Mouse (Mus musculus) cortical plate, adult 2 months (tissue): ENCODE data around the gene Itga9. TPM values are rescaled to one million over a fixed set of nuclear protein-coding genes. Genes with fewer than 3 reads are reported as not detected.

ENCODE experiments used
- H3K27ac ChIP-seq: fragments of 200-500 bp; 2 replicates; pipeline ENCODE4 v1.5.1; 2012; ENCODE audit warnings: low read length, control low read depth, inconsistent platforms; ENCODE audit not compliant: insufficient read depth
- H3K4me1 ChIP-seq: fragments of 200-500 bp; 2 replicates; pipeline ENCODE4 v1.6.1; 2011; ENCODE audit warnings: low read length; ENCODE audit not compliant: control insufficient read depth, insufficient read depth
- H3K4me3 ChIP-seq: fragments of 200-500 bp; 2 replicates; pipeline ENCODE4 v1.5.1; 2011; ENCODE audit warnings: mild to moderate bottlenecking, low read length, control low read depth; ENCODE audit not compliant: insufficient read depth
- CTCF ChIP-seq: fragments of 200-500 bp; IDR thresholded peaks from 2 replicates; pipeline ENCODE4 v1.5.1; 2011; ENCODE audit warnings: mild to moderate bottlenecking, control low read depth, low read length; ENCODE audit not compliant: insufficient read depth; ENCODE audit errors: extremely low read depth
- POLR2A ChIP-seq: fragments of 200-500 bp; IDR thresholded peaks from 2 replicates; pipeline ENCODE4 v1.6.1; 2011; ENCODE audit warnings: mild to moderate bottlenecking, low read length, control low read depth; ENCODE audit not compliant: insufficient read depth; ENCODE audit errors: extremely low read depth
- polyA plus RNA-seq: library from polyadenylated mRNA; depleted of rRNA; stranded (reverse); fragments of >200 nt; gene quantifications from 2 replicates; pipeline ENCODE4 v1.2.3, GENCODE M21; 2012; rRNA removed

Gene Itga9
- polyA plus RNA-seq, 1 experiment, result 2.5 TPM

GRCm38 (mm10) chr9:118939831-118940230 lies 333.3 kb downstream of the Itga9 start:
- TF ChIP-seq POLR2A (no peak), CTCF (no peak)
- H3K4me1 ChIP-seq, result peaks cover 19% of the 10 kb centered on the region
- H3K27ac ChIP-seq, result no peak overlapping the region
- no peak overlapping the region for H3K4me3 ChIP-seq

GRCm38 (mm10) chr9:118940591-118941207 lies 334.2 kb downstream of the Itga9 start:
- no peak for TF ChIP-seq CTCF
- no peak for TF ChIP-seq POLR2A
- Histone ChIP-seq H3K27ac (no peak overlapping the region; the same call in 1 of the 2 replicates), H3K4me3 (no peak overlapping the region), H3K4me1 (peaks cover 18% of the 10 kb centered on the region)

DNA sequence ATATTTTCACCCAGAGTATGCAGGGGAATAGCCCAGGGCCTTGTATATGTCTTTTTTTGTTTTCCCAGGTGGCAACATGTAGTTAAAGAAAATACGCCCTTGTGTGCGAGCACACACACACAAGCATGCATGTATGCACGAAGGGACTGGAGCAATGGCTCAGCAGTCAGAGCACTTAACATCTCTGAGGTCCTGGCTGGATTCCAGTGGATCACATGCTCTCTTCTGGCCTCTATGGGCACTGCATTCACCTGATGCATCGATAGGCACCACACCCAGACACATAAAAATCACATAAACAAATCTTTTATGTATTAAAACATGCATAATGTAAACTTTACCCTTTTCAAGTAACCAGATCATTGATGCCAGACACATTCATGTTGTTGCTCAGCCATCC lies 335.5 kb downstream of the Itga9 start:
- peaks cover 14% of the 10 kb centered on the region for H3K4me1 ChIP-seq
- no peak overlapping the region for H3K27ac ChIP-seq
- no peak for TF ChIP-seq POLR2A
- no peak for TF ChIP-seq CTCF
- H3K4me3 ChIP-seq, result no peak overlapping the region

DNA sequence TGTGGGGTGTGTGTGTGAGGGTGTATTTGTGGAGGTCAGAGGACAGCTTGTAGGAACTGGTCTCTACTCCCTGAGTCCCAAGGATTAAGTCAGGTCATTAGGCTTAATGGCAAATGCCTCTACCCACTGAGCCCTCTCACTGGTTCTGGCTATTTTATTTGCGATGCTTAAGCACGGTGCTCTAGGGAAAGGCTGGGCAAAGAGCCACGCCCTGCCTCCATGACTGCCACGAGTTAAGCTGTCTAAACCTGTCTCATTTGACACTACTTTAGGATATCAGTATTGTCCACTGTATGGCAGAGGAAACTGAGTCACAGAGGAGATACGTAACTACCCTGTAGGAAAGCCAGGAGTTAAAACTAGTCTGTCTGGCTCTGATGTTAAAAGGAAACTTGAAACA lies 337.5 kb downstream of the Itga9 start:
- H3K4me3 ChIP-seq, result no peak overlapping the region
- H3K4me1 ChIP-seq, result peaks cover 12% of the 10 kb centered on the region
- TF ChIP-seq POLR2A (no peak), CTCF (no peak)
- no peak overlapping the region for H3K27ac ChIP-seq

GRCm38 (mm10) chr9:118944388-118944787 lies 337.9 kb downstream of the Itga9 start:
- Histone ChIP-seq H3K27ac (no peak overlapping the region), H3K4me3 (no peak overlapping the region), H3K4me1 (peaks cover 15% of the 10 kb centered on the region)
- TF ChIP-seq CTCF (no peak), POLR2A (no peak)

DNA sequence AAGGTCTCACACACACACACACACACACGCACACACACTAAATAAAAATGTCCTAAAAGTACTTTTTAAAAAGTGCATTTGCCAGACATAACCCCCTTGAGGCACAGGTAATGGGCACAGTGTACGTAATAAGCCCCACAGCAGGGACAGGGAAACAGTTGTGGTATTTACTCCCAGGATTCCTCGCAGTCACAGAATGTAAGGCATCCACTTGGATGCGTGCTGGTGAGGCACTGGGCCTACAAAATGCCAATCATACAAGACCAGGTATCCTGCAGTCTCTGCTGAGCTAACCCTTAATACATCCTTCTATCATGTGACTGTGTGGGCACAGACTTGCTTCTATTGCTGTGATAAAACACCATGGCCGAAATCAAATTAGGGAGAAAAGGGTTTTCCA lies 342.0 kb downstream of the Itga9 start:
- TF ChIP-seq CTCF (no peak), POLR2A (no peak)
- Histone ChIP-seq H3K4me3 (no peak overlapping the region), H3K4me1 (peaks cover 16% of the 10 kb centered on the region), H3K27ac (peak overlapping the region; percentile 61; the same call in 1 of the 2 replicates)

GRCm38 (mm10) chr9:118949124-118949523 lies 342.6 kb downstream of the Itga9 start:
- Histone ChIP-seq H3K4me3 (no peak overlapping the region), H3K27ac (peak overlapping the region; percentile 61; the same call in 1 of the 2 replicates), H3K4me1 (peaks cover 17% of the 10 kb centered on the region)
- TF ChIP-seq CTCF (no peak), POLR2A (no peak)

DNA sequence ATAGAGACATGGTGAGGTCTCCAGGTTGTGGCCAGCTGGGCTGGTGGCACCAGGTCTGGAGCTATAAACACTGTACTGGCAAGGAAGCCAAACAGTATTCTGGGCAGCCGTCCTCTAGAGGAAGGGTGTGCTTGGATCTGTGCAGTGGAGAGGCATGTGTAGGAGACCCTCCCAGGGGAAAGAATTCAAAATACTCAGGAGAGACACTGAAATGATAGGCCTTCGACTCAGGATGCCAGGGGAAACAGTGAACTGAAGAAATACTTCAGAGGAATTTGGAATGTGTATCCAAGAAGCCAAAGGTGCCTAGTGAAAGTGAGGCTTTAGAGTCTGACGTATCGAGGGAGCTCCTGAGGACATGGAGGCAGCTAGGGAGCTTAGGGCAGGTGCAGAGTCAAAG lies 343.2 kb downstream of the Itga9 start:
- no peak for TF ChIP-seq POLR2A
- no peak for TF ChIP-seq CTCF
- H3K4me3 ChIP-seq, result no peak overlapping the region
- 0 out of 2 replicates have a peak overlapping the region, but pooled peaks have one; percentile 6 for H3K27ac ChIP-seq

DNA sequence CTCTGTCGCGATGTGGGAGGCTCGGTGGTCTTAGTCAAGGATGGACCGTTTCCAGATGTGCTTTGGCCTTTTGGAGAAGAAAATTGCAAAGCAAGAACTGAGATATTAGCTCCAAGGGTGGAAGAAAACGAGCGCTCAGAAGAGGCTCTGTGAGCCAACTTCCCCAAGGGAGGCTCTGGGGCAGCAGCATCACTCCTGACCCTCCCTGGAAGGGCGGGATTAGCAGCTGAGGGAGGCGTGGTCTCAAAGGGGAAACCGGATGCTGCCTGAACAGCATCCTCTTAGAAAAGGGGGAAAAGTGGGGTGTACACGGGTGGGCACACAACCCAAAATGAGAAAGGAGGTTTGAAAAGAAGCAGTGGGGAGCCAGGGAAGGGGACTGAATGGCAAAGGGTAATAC lies 343.6 kb downstream of the Itga9 start:
- no peak overlapping the region for H3K27ac ChIP-seq
- peaks cover 19% of the 10 kb centered on the region for H3K4me1 ChIP-seq
- no peak for TF ChIP-seq POLR2A
- TF ChIP-seq CTCF, result no peak
- no peak overlapping the region for H3K4me3 ChIP-seq

More for the DNA sequence above, 343.2 kb downstream of the Itga9 start:
- peaks cover 17% of the 10 kb centered on the region for H3K4me1 ChIP-seq

Other genes starting within 250 kb of the Itga9 start
- gene Eomes, start 128.5 kb upstream of the Itga9 start, polyA plus RNA-seq, result 0.04 and 0.17 TPM in 2 replicates
- gene Golga4, start 100.4 kb upstream of the Itga9 start, polyA plus RNA-seq, result 60.2 and 67.1 TPM in 2 replicates